Mouse (Mus musculus) layer of hippocampus, postnatal 10 days (tissue): ENCODE results near the gene Tnk2. TPM values are rescaled to one million over a fixed set of nuclear protein-coding genes. Genes with fewer than 3 reads are reported as not detected.

ENCODE experiments used
- DNase-seq, 2 experiments: peaks; one replicate each; pipeline ENCODE4 v3.0.0; 2021; ENCODE audit warnings: low spot score in 2 of 2
- long read RNA-seq: library from polyadenylated mRNA; stranded (forward); transcript quantifications from one replicate; pipeline ENCODE4 v2.0.0, GENCODE M21; 2023
- total RNA-seq, 2 experiments: library from RNA; stranded (reverse); gene quantifications; 2 replicates each; pipeline ENCODE4 v1.2.3; 2021

Tnk2 gene
- 100 to 1,000 TPM; 114 to 128 TPM for total RNA-seq
- long read RNA-seq, full-length matches to known transcripts = 5 of 31 reads
- long read RNA-seq, partial matches to known transcripts = 25 of 31 reads
- long read RNA-seq, other reads (novel, unspliced or antisense) = 1 of 31 reads

- DNase-seq = peak; percentile 81 to 90
Measured at GRCm38 (mm10) chr16:32643661-32644061, at the start of gene Tnk2. Gene Tnk2, plus strand, starts transcription at chr16:32643874.

- DNase-seq = no peak
Measured at GRCm38 (mm10) chr16:32593916-32594315, 49.8 kb upstream of the Tnk2 start.

GRCm38 (mm10) chr16:32594701-32595100 lies 49.0 kb upstream of the Tnk2 start:
- no peak for DNase-seq

- no peak for DNase-seq
Measured at GRCm38 (mm10) chr16:32595142-32595855, 48.4 kb upstream of the Tnk2 start.

- DNase-seq = no peak
Measured at GRCm38 (mm10) chr16:32597909-32598381, 45.7 kb upstream of the Tnk2 start.

GRCm38 (mm10) chr16:32599151-32599550 lies 44.5 kb upstream of the Tnk2 start:
- DNase-seq = no peak

GRCm38 (mm10) chr16:32602193-32602685 lies 41.4 kb upstream of the Tnk2 start:
- no peak for DNase-seq

GRCm38 (mm10) chr16:32607562-32608343 lies 35.9 kb upstream of the Tnk2 start:
- no peak for DNase-seq

GRCm38 (mm10) chr16:32608344-32608711 lies 35.3 kb upstream of the Tnk2 start:
- DNase-seq = no peak

GRCm38 (mm10) chr16:32608712-32609400 lies 34.8 kb upstream of the Tnk2 start, which contains the start of gene Tfrc:
Gene Tfrc, plus strand, starts transcription at chr16:32608920.
- peak; percentile 91 to 95 for DNase-seq

- DNase-seq = no peak
Measured at GRCm38 (mm10) chr16:32609401-32609779, 34.3 kb upstream of the Tnk2 start.

- DNase-seq = no peak
Measured at GRCm38 (mm10) chr16:32610460-32611255, 33.0 kb upstream of the Tnk2 start.

- DNase-seq = no peak
Measured at GRCm38 (mm10) chr16:32612052-32612451, 31.6 kb upstream of the Tnk2 start.

GRCm38 (mm10) chr16:32613269-32613834 lies 30.3 kb upstream of the Tnk2 start:
- DNase-seq = no peak

GRCm38 (mm10) chr16:32614047-32614446 lies 29.6 kb upstream of the Tnk2 start:
- no peak for DNase-seq

GRCm38 (mm10) chr16:32618946-32619345 lies 24.7 kb upstream of the Tnk2 start:
- no peak for DNase-seq

GRCm38 (mm10) chr16:32628140-32628539 lies 15.5 kb upstream of the Tnk2 start:
- no peak for DNase-seq

- no peak for DNase-seq
Measured at GRCm38 (mm10) chr16:32632328-32632824, 11.3 kb upstream of the Tnk2 start.

- DNase-seq = no peak
Measured at GRCm38 (mm10) chr16:32633486-32634012, 10.1 kb upstream of the Tnk2 start.

- DNase-seq = no peak
Measured at GRCm38 (mm10) chr16:32634183-32634582, 9.5 kb upstream of the Tnk2 start.
